Mouse (Mus musculus) ES-E14 (cell line): Measurements from ENCODE around the gene 4930518I15Rik. TPM values are rescaled to one million over a fixed set of nuclear protein-coding genes. Genes with fewer than 3 reads are reported as not detected.

Experiments
- DNase-seq: peaks from one replicate; pipeline ENCODE4 v3.0.0-alpha.2; 2013; ENCODE audit warnings: low read depth, low spot score
- H3K27ac ChIP-seq: 2 replicates; pipeline ENCODE4 v1.5.1; 2012; ENCODE audit warnings: low read depth, mild to moderate bottlenecking, low read length, moderate library complexity, mixed read lengths; ENCODE audit not compliant: poor library complexity, insufficient read depth, severe bottlenecking
- H3K36me3 ChIP-seq: 2 replicates; pipeline ENCODE4 v1.6.1; 2012; ENCODE audit warnings: mild to moderate bottlenecking, low read length, moderate library complexity, mixed read lengths; ENCODE audit not compliant: control insufficient read depth, poor library complexity, insufficient read depth, severe bottlenecking
- H3K4me1 ChIP-seq, 2 experiments: fragments of 150-350 bp in 1 of 2; sonication (generic) in 1 of 2; 2 replicates each; pipeline ENCODE4 v1.6.1; 2012; ENCODE audit warnings: low read length in 2 of 2, mild to moderate bottlenecking in 1 of 2, mixed read lengths in 1 of 2; ENCODE audit not compliant: control insufficient read depth in 2 of 2, insufficient read depth in 2 of 2, poor library complexity in 1 of 2
- H3K4me3 ChIP-seq, 2 experiments: fragments of 150-350 bp in 1 of 2; sonication (generic) in 1 of 2; 2 replicates each; pipeline ENCODE4 v1.5.1; 2012; ENCODE audit warnings: low read length in 2 of 2, low read depth in 1 of 2, mild to moderate bottlenecking in 1 of 2, mixed read lengths in 1 of 2; ENCODE audit not compliant: insufficient read depth in 1 of 2, poor library complexity in 1 of 2, severe bottlenecking in 1 of 2
- H3K9ac ChIP-seq: 2 replicates; pipeline ENCODE4 v1.6.1; 2012; ENCODE audit warnings: low read depth, mild to moderate bottlenecking, low read length, mixed read lengths; ENCODE audit not compliant: poor library complexity, insufficient read depth, severe bottlenecking
- H3K9me3 ChIP-seq: fragments of 150-350 bp; sonication (generic); 2 replicates; pipeline ENCODE4 v1.6.1; 2012; ENCODE audit warnings: low read depth, mild to moderate bottlenecking, low read length; ENCODE audit not compliant: control insufficient read depth, insufficient read depth
- CHD2 ChIP-seq: IDR thresholded peaks from 2 replicates; pipeline ENCODE4 v1.6.1; 2014; ENCODE audit warnings: mild to moderate bottlenecking, low read depth, low read length, inconsistent platforms
- HCFC1 ChIP-seq: IDR thresholded peaks from 2 replicates; pipeline ENCODE4 v1.6.1; 2012; ENCODE audit warnings: low read length, inconsistent platforms, borderline replicate concordance; ENCODE audit not compliant: insufficient read depth
- MAFK ChIP-seq: IDR thresholded peaks from 2 replicates; pipeline ENCODE4 v1.6.1; 2014; ENCODE audit warnings: mild to moderate bottlenecking, low read depth, low read length, inconsistent platforms; ENCODE audit not compliant: insufficient read depth
- ZC3H11A ChIP-seq: IDR thresholded peaks from 2 replicates; pipeline ENCODE4 v1.6.1; 2012; ENCODE audit warnings: low read depth, mild to moderate bottlenecking, inconsistent platforms, low read length, borderline replicate concordance
- ZNF384 ChIP-seq: IDR thresholded peaks from 2 replicates; pipeline ENCODE4 v1.6.1; 2012; ENCODE audit warnings: low read depth, low read length, inconsistent platforms
- in situ Hi-C, 2 experiments: fragments of 600-800 bp; cut with MboI; formaldehyde crosslinking; loops; one replicate each; pipeline ENCODE4 v1.15.1; 2025; ENCODE audit warnings: low sequenced_read_pairs in 2 of 2, inconsistent platforms in 1 of 2; ENCODE audit not compliant: unreplicated experiment in 2 of 2
- total RNA-seq: library from RNA; depleted of rRNA; stranded (reverse); fragments of 300-350 nt; gene quantifications from 2 replicates; pipeline ENCODE4 v1.2.3, GENCODE M21; 2012

Gene 4930518I15Rik
- total RNA-seq, 1 experiment, result 0.89 TPM

GRCm38 (mm10) chr2:156896384-156896914 lies 38.7 kb upstream of the 4930518I15Rik start:
- TF ChIP-seq MAFK (no peak), ZC3H11A (no peak), CHD2 (no peak), ZNF384 (no peak), HCFC1 (no peak)

GRCm38 (mm10) chr2:156894496-156895265 lies 36.9 kb upstream of the 4930518I15Rik start:
- TF ChIP-seq HCFC1, result no peak
- TF ChIP-seq MAFK, result no peak
- no peak for TF ChIP-seq CHD2
- no peak for TF ChIP-seq ZC3H11A
- TF ChIP-seq ZNF384, result no peak
- no peak overlapping the region for H3K4me3 ChIP-seq
- no peaks in the 10 kb centered on the region for H3K36me3 ChIP-seq
- no peak for DNase-seq
- H3K4me1 ChIP-seq, result peaks cover 0 to 3% of the 10 kb centered on the region in 2 experiments; a peak in 2 of 4 replicates
- no peaks in the 10 kb centered on the region for H3K9me3 ChIP-seq
- H3K9ac ChIP-seq, result no peak overlapping the region
- in situ Hi-C loops, result no loop called here
- no peak overlapping the region for H3K27ac ChIP-seq

More at GRCm38 (mm10) chr2:156896384-156896914, 38.7 kb upstream of the 4930518I15Rik start:
- no peaks in the 10 kb centered on the region for H3K9me3 ChIP-seq
- no peak for DNase-seq
- no peak overlapping the region for H3K4me3 ChIP-seq
- no peaks in the 10 kb centered on the region for H3K36me3 ChIP-seq
- H3K9ac ChIP-seq, result no peak overlapping the region
- in situ Hi-C loops, result no loop called here
- H3K27ac ChIP-seq, result no peak overlapping the region
- H3K4me1 ChIP-seq, result peaks cover 0 to 3% of the 10 kb centered on the region in 2 experiments; a peak in 2 of 4 replicates

- no peak for DNase-seq
- TF ChIP-seq CHD2, result no peak
- no peak for TF ChIP-seq MAFK
- no peak for TF ChIP-seq ZC3H11A
- TF ChIP-seq HCFC1, result no peak
- no peak for TF ChIP-seq ZNF384
- Histone ChIP-seq H3K4me3 (no peak overlapping the region), H3K9me3 (no peaks in the 10 kb centered on the region), H3K4me1 (peaks cover 0 to 3% of the 10 kb centered on the region in 2 experiments; a peak in 2 of 4 replicates), H3K36me3 (no peaks in the 10 kb centered on the region), H3K27ac (no peak overlapping the region), H3K9ac (no peak overlapping the region)
- in situ Hi-C loops, result no loop called here
These were observed 35.1 kb upstream of the 4930518I15Rik start for GRCm38 (mm10) chr2:156892821-156893220.

GRCm38 (mm10) chr2:156892240-156892639 lies 34.5 kb upstream of the 4930518I15Rik start:
- no peak for DNase-seq
- H3K36me3 ChIP-seq, result no peaks in the 10 kb centered on the region
- H3K9ac ChIP-seq, result no peak overlapping the region
- peaks cover 0 to 3% of the 10 kb centered on the region in 2 experiments; a peak in 2 of 4 replicates for H3K4me1 ChIP-seq
- no peak overlapping the region for H3K4me3 ChIP-seq
- in situ Hi-C loops, result no loop called here
- no peaks in the 10 kb centered on the region for H3K9me3 ChIP-seq
- no peak overlapping the region for H3K27ac ChIP-seq
- TF ChIP-seq CHD2 (no peak), ZC3H11A (no peak), MAFK (no peak), ZNF384 (no peak), HCFC1 (no peak)
